Mouse (Mus musculus): ENCODE measurements around the gene Ern2. TPM values are rescaled to one million over a fixed set of nuclear protein-coding genes. Genes with fewer than 3 reads are reported as not detected.

Gene Ern2
- polyA plus RNA-seq, 1 experiment from 2014 or later = not detected

Other genes with a start within 250 kb of the Ern2 start
- 18.3 and 19.2 TPM in 2 replicates for gene Cog7, start 204.5 kb downstream of the Ern2 start, polyA plus RNA-seq (2014; fragmentation: Nextera tagmentation; extraction: Ambion mirVana)
- 66.3 and 77.8 TPM in 2 replicates for gene Gga2, start 165.0 kb downstream of the Ern2 start, polyA plus RNA-seq (2014; fragmentation: Nextera tagmentation; extraction: Ambion mirVana)
- 66.4 TPM in 2 replicates for gene Ubfd1, start 119.0 kb downstream of the Ern2 start, polyA plus RNA-seq (2014; fragmentation: Nextera tagmentation; extraction: Ambion mirVana)
- 39.3 and 41.9 TPM in 2 replicates for gene Ears2, start 118.9 kb downstream of the Ern2 start, polyA plus RNA-seq (2014; fragmentation: Nextera tagmentation; extraction: Ambion mirVana)
- 1,545 and 1,597 TPM in 2 replicates for gene Ndufab1, start 84.3 kb downstream of the Ern2 start, polyA plus RNA-seq (2014; fragmentation: Nextera tagmentation; extraction: Ambion mirVana)
- gene Palb2, start 53.2 kb downstream of the Ern2 start, polyA plus RNA-seq (2014; fragmentation: Nextera tagmentation; extraction: Ambion mirVana) = 7.6 and 7.7 TPM in 2 replicates
- 73.3 and 74.6 TPM in 2 replicates for gene Dctn5, start 53.2 kb downstream of the Ern2 start, polyA plus RNA-seq (2014; fragmentation: Nextera tagmentation; extraction: Ambion mirVana)
- 56.6 and 64.1 TPM in 2 replicates for gene Plk1, start 26.8 kb downstream of the Ern2 start, polyA plus RNA-seq (2014; fragmentation: Nextera tagmentation; extraction: Ambion mirVana)
- 0.23 and 1.00 TPM in 2 replicates for gene Chp2, start 33.3 kb upstream of the Ern2 start, polyA plus RNA-seq (2014; fragmentation: Nextera tagmentation; extraction: Ambion mirVana)
- gene Prkcb, start 102.5 kb upstream of the Ern2 start, polyA plus RNA-seq (2014; fragmentation: Nextera tagmentation; extraction: Ambion mirVana) = 5.8 and 6.7 TPM in 2 replicates

Data from heart, embryonic 14.5 days (tissue).